Mouse (Mus musculus) neural tube, embryonic 14.5 days (tissue): ENCODE measurements at regions not wholly inside any gene's neighbourhood (a gene's known extent, or its start where the extent isn't known, plus 50 kb on each side); places are given as distances from the start of the nearest gene placed in this dataset.

Experiments
- ATAC-seq: fragments of 200-750 bp; cut with Nextera tagmentation; 2 replicates; pipeline ENCODE4 v1.8.0; 2017; ENCODE audit warnings: low read depth, mild to moderate bottlenecking, moderate TSS enrichment, moderate library complexity
- H3K27ac ChIP-seq: fragments of 300-500 bp; sonication (generic); 2 replicates; pipeline ENCODE4 v1.5.1; 2014; ENCODE audit warnings: low read depth, mild to moderate bottlenecking, control low read depth, low read length, moderate library complexity, mixed read lengths
- H3K27me3 ChIP-seq: fragments of 300-500 bp; sonication (generic); 2 replicates; pipeline ENCODE4 v1.6.1; 2014; ENCODE audit warnings: low read length; ENCODE audit not compliant: control insufficient read depth, insufficient read depth
- H3K36me3 ChIP-seq: fragments of 300-500 bp; sonication (generic); 2 replicates; pipeline ENCODE4 v1.6.1; 2014; ENCODE audit warnings: low read length, mixed read lengths; ENCODE audit not compliant: control insufficient read depth, insufficient read depth
- H3K4me1 ChIP-seq: fragments of 300-500 bp; sonication (generic); 2 replicates; pipeline ENCODE4 v1.6.1; 2014; ENCODE audit warnings: low read length; ENCODE audit not compliant: control insufficient read depth, insufficient read depth
- H3K4me2 ChIP-seq: fragments of 300-500 bp; sonication (generic); 2 replicates; pipeline ENCODE4 v1.6.1; 2014; ENCODE audit warnings: mild to moderate bottlenecking, low read depth, low read length, control low read depth
- H3K4me3 ChIP-seq: fragments of 300-500 bp; sonication (generic); 2 replicates; pipeline ENCODE4 v1.5.1; 2014; ENCODE audit warnings: low read depth, low read length, control low read depth, mixed read lengths
- H3K9ac ChIP-seq: fragments of 300-500 bp; sonication (generic); replicated peaks from 2 replicates; pipeline ENCODE4 v1.6.1; 2014; ENCODE audit warnings: low read depth, mild to moderate bottlenecking, control low read depth, low read length, mixed read lengths
- H3K9me3 ChIP-seq: fragments of 300-500 bp; sonication (generic); 2 replicates; pipeline ENCODE4 v1.6.1; 2016; ENCODE audit warnings: low read length; ENCODE audit not compliant: control insufficient read depth
- WGBS: fragments of 180-500 bp; shearing (Covaris S2); extraction: QIAGEN DNeasy Blood & Tissue Kit; methylation state at CpG from one replicate; pipeline ENCODE4 v1.1.7; 2014; 5-methylcytosine and 5-hydroxymethylcytosine counted together

DNA sequence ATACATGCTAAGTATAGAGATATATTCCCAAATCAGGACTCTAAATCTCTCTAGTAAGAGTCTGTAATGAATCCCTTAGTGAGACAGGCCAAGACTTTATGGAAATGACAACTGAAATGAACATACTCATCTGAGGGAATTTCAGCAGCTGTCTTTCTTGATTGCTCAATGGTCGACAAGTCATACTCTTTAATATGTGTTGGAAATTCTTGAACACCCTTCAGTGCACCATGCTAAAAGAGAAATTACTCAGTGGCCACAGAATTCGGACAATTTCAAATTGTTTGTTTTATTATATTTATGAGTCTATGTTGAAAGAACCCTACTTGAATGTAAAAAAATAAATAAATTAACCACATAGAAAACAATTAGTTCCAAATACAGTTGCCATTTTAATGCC lies 802.1 kb downstream of the Nr2f2 start:
- ATAC-seq, result no peak
- Histone ChIP-seq H3K9ac (no peak overlapping the region), H3K9me3 (no peaks in the 10 kb centered on the region), H3K4me2 (no peak overlapping the region), H3K36me3 (no peaks in the 10 kb centered on the region), H3K27ac (no peak overlapping the region), H3K4me1 (0 out of 2 replicates have a peak, but pooled peaks cover 3% of the 10 kb centered on the region), H3K27me3 (no peaks in the 10 kb centered on the region), H3K4me3 (no peak overlapping the region)
- 86% methylated on average over 2 of the region's 2 CpGs for WGBS

- H3K9me3 ChIP-seq, result no peaks in the 10 kb centered on the region
- H3K27me3 ChIP-seq, result no peaks in the 10 kb centered on the region
- H3K27ac ChIP-seq, result no peak overlapping the region
- H3K4me3 ChIP-seq, result no peak overlapping the region
- H3K36me3 ChIP-seq, result no peaks in the 10 kb centered on the region
- H3K4me2 ChIP-seq, result no peak overlapping the region
- no peaks in the 10 kb centered on the region for H3K4me1 ChIP-seq
- WGBS, result 54% methylated on average over 8 of the region's 8 CpGs
- ATAC-seq, result no peak
- no peak overlapping the region for H3K9ac ChIP-seq
These were observed 805.7 kb upstream of the Arrdc4 start for GRCm38 (mm10) chr7:69554776-69555175.

- H3K36me3 ChIP-seq, result no peaks in the 10 kb centered on the region
- no peak overlapping the region for H3K27ac ChIP-seq
- no peaks in the 10 kb centered on the region for H3K9me3 ChIP-seq
- no peak overlapping the region for H3K4me3 ChIP-seq
- no peak for ATAC-seq
- H3K9ac ChIP-seq, result no peak overlapping the region
- H3K27me3 ChIP-seq, result no peaks in the 10 kb centered on the region
- WGBS, result 82% methylated on average over 6 of the region's 6 CpGs
- H3K4me2 ChIP-seq, result no peak overlapping the region
- H3K4me1 ChIP-seq, result no peaks in the 10 kb centered on the region
These were observed 804.9 kb upstream of the Arrdc4 start for GRCm38 (mm10) chr7:69553981-69554380.

DNA sequence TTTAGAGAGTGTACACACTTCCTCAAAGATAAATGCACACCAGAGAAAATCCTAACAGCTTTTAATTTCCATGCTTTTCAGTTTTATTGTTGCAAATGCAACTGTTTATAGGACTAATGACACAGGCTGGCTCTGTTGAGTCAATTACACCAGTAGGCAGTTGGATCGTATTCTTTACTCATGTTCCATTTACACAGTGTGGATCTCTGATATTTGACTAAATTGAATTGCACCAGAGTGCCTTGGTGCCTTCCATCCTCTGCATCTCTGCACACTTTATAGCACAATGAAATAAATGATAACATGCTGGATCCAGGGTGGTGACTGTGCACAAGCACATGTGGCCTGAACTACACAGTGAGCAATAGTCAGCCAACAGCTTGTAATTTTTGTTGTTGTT lies 787.0 kb upstream of the Arrdc4 start:
- no peak overlapping the region for H3K4me2 ChIP-seq
- peak; percentile 86 for ATAC-seq
- no peak overlapping the region for H3K27ac ChIP-seq
- WGBS, result 47% methylated on average over 1 of the region's 1 CpGs
- no peak overlapping the region for H3K4me3 ChIP-seq
- H3K27me3 ChIP-seq, result no peaks in the 10 kb centered on the region
- H3K4me1 ChIP-seq, result no peaks in the 10 kb centered on the region
- H3K9me3 ChIP-seq, result no peaks in the 10 kb centered on the region
- no peaks in the 10 kb centered on the region for H3K36me3 ChIP-seq
- H3K9ac ChIP-seq, result no peak overlapping the region

GRCm38 (mm10) chr7:69513966-69514365 lies 764.9 kb upstream of the Arrdc4 start:
- Histone ChIP-seq H3K27ac (no peak overlapping the region), H3K4me1 (no peaks in the 10 kb centered on the region), H3K9ac (no peak overlapping the region), H3K9me3 (no peaks in the 10 kb centered on the region), H3K36me3 (no peaks in the 10 kb centered on the region), H3K27me3 (no peaks in the 10 kb centered on the region), H3K4me2 (no peak overlapping the region), H3K4me3 (no peak overlapping the region)
- no peak for ATAC-seq
- 81% methylated on average over 2 of the region's 2 CpGs for WGBS

DNA sequence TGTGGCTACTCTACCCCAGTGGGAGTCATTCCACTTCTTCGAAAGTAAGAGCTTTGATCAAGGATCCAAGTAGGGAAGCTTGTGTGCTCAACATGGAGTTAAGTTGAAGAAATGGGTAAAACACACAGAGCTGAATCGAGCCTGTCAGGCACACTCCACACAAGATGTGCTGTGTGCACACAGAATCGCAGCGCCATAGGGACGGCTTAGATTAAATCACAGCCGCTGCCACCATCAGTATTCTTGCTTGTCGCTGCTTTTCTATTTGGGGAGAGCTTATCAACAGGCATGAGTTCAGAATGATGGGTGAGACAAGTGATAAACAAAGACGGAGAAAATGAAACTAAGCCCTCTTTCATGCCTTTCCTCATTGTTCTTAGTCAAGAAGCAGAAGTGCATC lies 761.3 kb upstream of the Arrdc4 start:
- 71% methylated on average over 8 of the region's 8 CpGs for WGBS
- H3K9ac ChIP-seq, result no peak overlapping the region
- no peak overlapping the region for H3K4me3 ChIP-seq
- no peaks in the 10 kb centered on the region for H3K27me3 ChIP-seq
- H3K4me1 ChIP-seq, result no peaks in the 10 kb centered on the region
- H3K36me3 ChIP-seq, result no peaks in the 10 kb centered on the region
- H3K4me2 ChIP-seq, result no peak overlapping the region
- H3K27ac ChIP-seq, result no peak overlapping the region
- no peaks in the 10 kb centered on the region for H3K9me3 ChIP-seq
- ATAC-seq, result no peak

DNA sequence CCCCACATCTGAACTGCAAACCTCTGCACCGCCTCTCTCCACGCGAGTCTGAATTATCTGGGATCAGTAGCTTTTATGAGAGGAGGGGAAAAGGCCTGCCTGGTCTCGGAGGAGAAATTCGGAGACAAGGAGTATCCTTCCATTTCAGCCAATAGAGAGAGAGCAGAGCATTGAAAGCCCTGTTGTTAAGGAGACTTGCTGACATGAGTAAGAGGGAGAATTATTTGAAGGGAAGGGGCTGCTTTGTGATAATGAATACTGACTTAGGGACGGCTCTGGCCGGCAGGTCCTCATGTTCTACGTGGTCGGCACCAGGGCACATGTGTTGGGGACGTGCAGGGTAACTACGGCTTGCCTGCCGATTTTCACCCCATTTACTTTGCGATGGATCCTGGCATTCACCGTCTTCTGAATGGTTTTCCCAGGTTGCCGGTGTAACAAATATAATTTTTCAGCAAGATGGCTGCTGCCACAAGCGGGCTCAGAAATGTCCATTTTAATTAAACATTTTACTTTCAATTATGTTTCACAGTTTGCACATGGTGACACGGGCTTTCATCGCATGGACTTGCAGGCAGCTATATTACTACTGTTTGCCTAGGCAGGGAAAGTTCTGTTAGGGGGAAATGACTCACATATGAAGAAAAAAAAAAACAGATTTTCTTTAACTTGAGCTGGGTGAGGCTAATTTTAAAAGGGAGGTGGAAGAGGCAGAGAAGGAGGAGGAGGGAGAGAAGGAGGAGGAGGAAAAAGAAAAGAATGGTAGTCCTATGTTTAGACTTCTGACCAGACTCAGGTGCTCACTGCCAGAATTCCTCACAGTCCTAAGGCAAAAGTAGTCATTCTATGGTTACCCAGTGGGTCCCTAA lies 744.3 kb upstream of the Arrdc4 start:
- Histone ChIP-seq H3K9ac (no peak overlapping the region), H3K4me3 (peak overlapping the region; percentile 11; the same call in 1 of the 2 replicates), H3K4me1 (no peaks in the 10 kb centered on the region; the same call in 1 of the 2 replicates), H3K4me2 (peak overlapping the region; percentile 43), H3K27me3 (0 out of 2 replicates have a peak, but pooled peaks cover 2% of the 10 kb centered on the region), H3K27ac (no peak overlapping the region), H3K36me3 (no peaks in the 10 kb centered on the region), H3K9me3 (no peaks in the 10 kb centered on the region)
- no peak for ATAC-seq
- WGBS, result 34% methylated on average over 18 of the region's 18 CpGs

DNA sequence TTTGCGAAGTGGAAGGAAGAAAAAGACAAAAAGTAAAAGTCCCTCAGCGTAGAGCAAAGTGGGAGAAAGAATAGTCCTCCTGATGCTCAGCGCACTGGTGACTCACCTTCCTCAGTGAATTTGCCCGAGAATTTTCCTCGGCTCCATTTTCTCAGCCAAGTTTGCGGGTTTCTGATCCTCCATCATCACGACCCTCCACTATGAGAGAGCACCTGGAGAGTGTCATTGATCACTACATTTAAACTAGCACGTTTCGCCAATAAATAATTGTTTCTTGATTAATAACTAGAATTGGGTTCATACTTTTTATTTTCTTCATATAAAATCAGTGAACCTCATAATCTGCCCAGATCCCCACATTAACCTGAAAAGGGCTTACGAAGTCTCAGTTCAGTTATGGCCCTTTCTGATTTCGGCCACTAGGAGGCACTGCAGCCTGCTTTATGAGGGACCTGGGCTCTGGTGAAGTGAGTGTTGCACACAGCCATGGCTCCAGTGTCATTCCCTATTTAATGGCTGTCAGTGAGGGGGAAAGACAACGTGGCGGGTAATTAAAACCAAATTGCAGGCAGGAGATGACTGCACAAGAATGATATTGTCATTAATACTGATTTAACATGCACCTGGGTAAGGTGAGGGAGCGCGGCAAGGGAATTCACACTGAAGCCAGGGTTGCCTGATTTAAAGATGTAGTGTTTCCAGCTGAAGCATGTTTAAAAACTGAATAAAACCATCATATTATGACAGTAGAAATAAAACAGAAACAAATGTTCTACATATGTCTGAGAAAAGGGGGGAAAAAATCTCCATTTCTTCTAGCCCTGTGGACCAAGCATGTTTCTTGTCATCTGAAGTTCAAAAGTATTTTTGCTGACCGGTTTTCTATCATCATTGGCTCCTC lies 741.8 kb upstream of the Arrdc4 start:
- no peak overlapping the region for H3K4me2 ChIP-seq
- 33% methylated on average over 16 of the region's 16 CpGs for WGBS
- H3K4me1 ChIP-seq, result no peaks in the 10 kb centered on the region; the same call in 1 of the 2 replicates
- no peak overlapping the region for H3K4me3 ChIP-seq
- no peaks in the 10 kb centered on the region for H3K9me3 ChIP-seq
- ATAC-seq, result peak; percentile 95
- no peak overlapping the region for H3K9ac ChIP-seq
- H3K27me3 ChIP-seq, result 0 out of 2 replicates have a peak, but pooled peaks cover 2% of the 10 kb centered on the region
- no peak overlapping the region for H3K27ac ChIP-seq
- H3K36me3 ChIP-seq, result no peaks in the 10 kb centered on the region

GRCm38 (mm10) chr7:69488630-69489029 lies 739.6 kb upstream of the Arrdc4 start:
- Histone ChIP-seq H3K4me1 (no peaks in the 10 kb centered on the region; the same call in 1 of the 2 replicates), H3K4me3 (no peak overlapping the region), H3K36me3 (no peaks in the 10 kb centered on the region), H3K27me3 (no peaks in the 10 kb centered on the region), H3K4me2 (no peak overlapping the region), H3K9me3 (no peaks in the 10 kb centered on the region), H3K27ac (no peak overlapping the region), H3K9ac (no peak overlapping the region)
- 64% methylated on average over 6 of the region's 6 CpGs for WGBS
- ATAC-seq, result no peak
